8 mouse cellular contexts compared by ENCODE assay signal in genomic region chr12:34664758-34665157, GRCm38 (mm10).
DNase-seq lines count a peak whose midpoint lies in the region; ATAC-seq and TF ChIP-seq lines count a peak whose summit lies in the region.

No protein-coding gene starts in this region.

- peak; percentile 99 for ATAC-seq in frontal cortex, adult (ENCODE audit: low TSS enrichment)
- no peak for ATAC-seq in limb, embryonic 14.5 days (ENCODE audit: low FRiP score, low read depth)
- ATAC-seq in neutrophil, adult 5-6 weeks (ENCODE audit: extremely low read depth, insufficient number of reproducible peaks, low FRiP score, poor library complexity, severe bottlenecking), result peak; percentile 89

- H3K27me3 ChIP-seq in limb, embryonic 14.5 days (ENCODE audit: control insufficient read depth, insufficient read depth, low read length), result no peaks in the 10 kb centered on the region

- TF ChIP-seq POLR2A in limb, embryonic 14.5 days (IDR thresholded peaks at IDR 0.05; ENCODE audit: borderline replicate concordance, extremely low read depth, insufficient read depth, insufficient read length), result no peak

- no peak overlapping the region for H3K9ac ChIP-seq in limb, embryonic 14.5 days (ENCODE audit: low read depth, low read length, severe bottlenecking)

- 5% methylated on average over 3 of the region's 3 CpGs for WGBS in limb, embryonic 14.5 days

- H3K9me3 ChIP-seq in limb, embryonic 14.5 days (ENCODE audit: control insufficient read depth, low read length), result no peaks in the 10 kb centered on the region

- H3K27ac ChIP-seq in limb, embryonic 14.5 days (replicated peaks; ENCODE audit: low read depth, low read length), result no peak overlapping the region

- peaks cover 2% of the 10 kb centered on the region; the same call in 1 of the 2 replicates for H3K4me1 ChIP-seq in limb, embryonic 14.5 days (ENCODE audit: control insufficient read depth, insufficient read depth, low read length)

- no peak overlapping the region for H3K4me3 ChIP-seq in limb, embryonic 14.5 days (replicated peaks; ENCODE audit: low read length)

- peak; percentile 25 for DNase-seq in ovary, postnatal 10 days (ENCODE audit: low spot score)
- DNase-seq in ovary, adult 18-20 months (ENCODE audit: low spot score), result no peak
- peak; percentile 66 to 67 for DNase-seq in cerebellum, adult 18-20 months
- peak; percentile 82 for DNase-seq in kidney, adult 9 months
- peak; percentile 75 for DNase-seq in limb, embryonic 14.5 days (ENCODE audit: low spot score)
- peak; percentile 13 to 59 for DNase-seq in thymus, postnatal 10 days (ENCODE audit: low spot score in 2 of 2)

- no peak overlapping the region for H3K4me2 ChIP-seq in limb, embryonic 14.5 days (replicated peaks; ENCODE audit: low read depth, low read length, severe bottlenecking)

- H3K36me3 ChIP-seq in limb, embryonic 14.5 days (ENCODE audit: control insufficient read depth, insufficient read depth, low read length), result no peaks in the 10 kb centered on the region
